Mouse (Mus musculus): ENCODE measurements at regions not wholly inside any gene's neighbourhood (a gene's known extent, or its start where the extent isn't known, plus 50 kb on each side); places are given as distances from the start of the nearest gene placed in this dataset.

DNA sequence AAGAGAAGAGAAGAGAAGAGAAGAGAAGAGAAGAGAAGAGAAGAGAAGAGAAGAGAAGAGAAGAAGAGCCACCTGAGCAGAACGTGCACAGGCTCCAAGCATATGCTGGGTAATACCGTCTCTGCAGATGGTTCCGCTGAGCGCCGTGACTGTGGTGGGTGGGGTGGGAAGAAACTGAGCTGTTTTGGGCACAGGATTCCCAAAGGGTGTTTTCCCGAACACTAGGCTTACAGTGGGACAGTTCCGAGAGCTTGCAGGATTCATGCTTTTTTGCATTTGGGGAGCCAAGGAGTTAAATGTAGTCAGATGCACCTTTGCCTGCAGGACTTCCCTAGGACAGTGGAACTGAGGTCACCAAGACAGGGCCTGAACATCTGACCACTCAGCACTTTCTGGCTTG is 142.3 kb upstream of the Lrfn2 start:
- no peak for DNase-seq (ENCODE audit: low spot score in 2 of 2)

DNA sequence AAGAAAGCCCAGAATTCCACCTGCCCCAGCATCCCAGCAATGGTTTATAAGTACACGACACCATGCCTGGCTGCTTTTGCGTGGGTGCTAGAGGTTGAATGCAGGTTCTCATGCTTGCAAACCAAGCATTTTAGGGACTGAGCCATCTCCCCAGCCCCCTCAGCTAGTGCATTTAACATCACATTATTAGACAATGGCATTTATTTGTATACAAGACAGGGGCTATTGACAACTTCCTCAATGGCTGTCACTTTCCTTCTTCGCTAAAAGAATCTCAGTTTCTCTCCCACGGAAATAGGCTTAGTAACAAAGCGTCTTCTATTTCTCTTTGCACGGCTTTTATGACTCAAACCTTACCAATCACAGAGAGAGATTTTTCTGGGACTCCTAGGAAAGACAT is 141.7 kb upstream of the Lrfn2 start:
- no peak for DNase-seq (ENCODE audit: low spot score in 2 of 2)

DNA sequence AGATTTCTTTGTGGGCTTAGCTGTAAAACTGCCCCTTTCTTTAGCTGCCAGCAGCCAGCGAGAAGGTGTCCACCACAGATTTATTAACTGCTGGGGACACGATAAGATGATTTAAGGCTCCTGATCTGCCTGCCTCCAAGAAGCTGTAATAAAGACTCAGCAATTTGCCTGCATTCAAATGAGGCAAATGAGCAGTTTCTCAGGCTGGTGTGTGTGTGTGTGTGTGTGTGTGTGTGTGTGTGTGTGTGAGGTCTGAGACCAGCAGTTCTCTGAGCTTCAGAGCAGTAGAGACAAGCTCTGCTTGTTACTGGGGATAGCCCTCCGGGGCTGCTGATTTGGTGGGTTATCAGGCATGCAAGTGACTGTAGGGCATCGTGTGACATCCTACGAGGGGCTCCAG is 139.2 kb upstream of the Lrfn2 start:
- no peak for DNase-seq (ENCODE audit: low spot score in 2 of 2)

DNA sequence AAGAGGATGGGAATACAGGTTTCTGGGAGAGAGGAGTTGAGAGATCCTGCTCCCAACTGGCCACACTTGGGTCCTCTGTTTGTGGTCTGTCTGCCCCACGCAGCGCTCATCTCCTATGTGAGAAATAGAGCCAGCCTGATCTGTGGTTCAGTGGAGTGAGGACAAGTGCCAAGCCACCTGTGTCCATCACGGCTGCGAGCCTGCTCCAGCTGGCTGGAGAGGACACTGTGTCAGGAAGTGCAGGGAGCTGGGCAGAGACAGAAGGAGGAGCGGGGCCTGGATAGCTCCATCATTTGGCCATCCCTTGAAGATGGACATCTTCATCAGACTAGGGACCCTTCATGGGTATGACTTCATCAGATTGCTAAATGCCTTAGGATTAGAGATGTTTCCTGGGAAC is 136.4 kb upstream of the Lrfn2 start:
- no peak for DNase-seq (ENCODE audit: low spot score in 2 of 2)

DNA sequence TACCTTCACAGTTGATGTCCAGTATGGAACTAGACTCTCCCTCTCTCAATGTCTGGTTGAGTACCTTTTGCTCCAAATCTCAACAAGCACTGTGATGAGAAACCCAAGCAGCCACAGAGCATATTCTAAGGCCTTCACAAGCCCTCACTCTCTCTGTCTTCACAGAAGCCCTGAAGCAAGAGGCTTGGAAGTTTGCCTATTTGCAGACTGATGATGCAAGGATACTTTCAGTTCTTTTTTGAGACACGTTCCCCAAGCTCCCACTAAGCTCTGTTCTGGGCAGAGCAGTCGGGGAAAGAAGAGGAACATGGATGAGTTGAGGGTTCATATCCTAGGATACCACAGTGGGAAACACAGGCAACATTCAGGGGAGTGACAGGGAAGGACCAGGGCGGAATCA is 134.0 kb upstream of the Lrfn2 start:
- no peak for DNase-seq (ENCODE audit: low spot score in 2 of 2)

DNA sequence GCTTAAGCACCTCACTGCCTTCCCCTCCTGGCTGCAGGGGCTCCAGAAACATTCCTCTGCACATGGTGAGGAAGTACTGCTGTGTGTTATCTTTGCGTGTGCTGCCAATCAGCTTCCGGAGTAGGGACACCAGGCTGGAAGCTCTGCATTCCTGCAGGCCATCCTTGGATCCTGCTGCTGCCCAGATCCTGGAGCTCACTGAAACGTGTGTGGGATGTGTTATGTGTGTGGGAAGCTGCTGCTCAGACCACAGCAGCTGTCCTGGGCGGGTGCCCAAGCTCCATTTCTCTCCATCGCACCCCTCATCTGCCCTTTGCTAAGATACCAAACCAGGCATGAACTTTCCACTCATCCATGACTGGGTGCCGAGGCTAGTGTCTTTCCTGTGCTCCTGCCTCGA is 129.5 kb upstream of the Lrfn2 start:
- DNase-seq (ENCODE audit: low spot score in 2 of 2): no peak

DNA sequence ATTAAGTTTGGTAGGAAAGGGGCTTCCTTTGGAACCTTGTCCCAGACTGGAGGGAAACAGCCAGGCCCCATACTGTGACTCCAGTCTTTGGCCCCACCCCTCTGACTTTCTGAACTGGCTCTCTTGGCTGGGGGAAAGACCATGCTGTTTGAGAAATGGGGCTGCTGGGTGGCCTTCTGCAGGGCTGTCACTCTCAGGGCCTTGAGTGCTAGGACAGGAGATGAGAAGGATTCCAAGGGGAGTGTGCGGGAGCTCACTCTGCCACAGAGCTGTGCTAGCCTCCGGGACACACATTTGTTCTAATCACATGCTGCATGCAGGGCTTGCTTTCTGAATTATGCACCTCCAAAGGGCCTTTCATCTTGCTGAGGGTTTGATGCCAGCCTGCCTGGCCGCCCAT is 124.3 kb upstream of the Lrfn2 start:
- DNase-seq (ENCODE audit: low spot score in 2 of 2): no peak

DNA sequence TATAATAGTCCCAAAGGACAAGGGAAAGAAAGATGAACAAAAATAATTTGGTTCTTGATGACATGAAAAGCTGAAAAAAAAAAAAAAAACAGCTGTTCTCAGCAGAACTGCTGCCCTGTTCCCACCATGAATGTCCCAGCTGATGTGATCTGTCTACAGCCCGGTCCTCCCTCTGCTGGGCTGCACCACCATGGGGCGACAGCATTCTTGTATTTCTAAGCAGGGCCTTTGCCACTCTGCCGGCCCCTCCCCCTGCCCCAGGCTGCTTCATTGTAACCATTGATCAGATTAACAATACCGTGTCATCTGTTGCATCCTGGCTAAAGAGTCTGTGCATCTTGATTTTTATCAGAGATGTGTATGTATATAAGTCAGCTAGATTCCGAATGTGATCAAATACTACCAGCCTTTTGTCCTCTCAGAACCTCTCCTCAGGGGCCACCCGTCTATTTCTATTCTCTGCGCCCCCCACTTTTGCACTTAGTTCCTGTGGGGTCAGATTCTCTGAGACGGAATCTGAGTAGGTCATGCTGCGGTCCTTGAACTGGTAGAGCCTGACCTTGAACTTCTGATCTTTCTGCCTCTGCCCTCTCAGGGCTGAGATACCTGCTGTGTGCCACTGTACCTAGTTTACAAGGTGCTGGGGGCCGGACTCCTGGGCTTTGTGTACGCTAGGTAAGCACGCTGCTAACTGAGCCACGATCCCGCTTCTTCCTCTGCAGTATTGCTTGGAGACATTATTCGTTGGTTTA is 117.2 kb upstream of the Lrfn2 start:
- no peak for DNase-seq (ENCODE audit: low spot score in 2 of 2)

DNA sequence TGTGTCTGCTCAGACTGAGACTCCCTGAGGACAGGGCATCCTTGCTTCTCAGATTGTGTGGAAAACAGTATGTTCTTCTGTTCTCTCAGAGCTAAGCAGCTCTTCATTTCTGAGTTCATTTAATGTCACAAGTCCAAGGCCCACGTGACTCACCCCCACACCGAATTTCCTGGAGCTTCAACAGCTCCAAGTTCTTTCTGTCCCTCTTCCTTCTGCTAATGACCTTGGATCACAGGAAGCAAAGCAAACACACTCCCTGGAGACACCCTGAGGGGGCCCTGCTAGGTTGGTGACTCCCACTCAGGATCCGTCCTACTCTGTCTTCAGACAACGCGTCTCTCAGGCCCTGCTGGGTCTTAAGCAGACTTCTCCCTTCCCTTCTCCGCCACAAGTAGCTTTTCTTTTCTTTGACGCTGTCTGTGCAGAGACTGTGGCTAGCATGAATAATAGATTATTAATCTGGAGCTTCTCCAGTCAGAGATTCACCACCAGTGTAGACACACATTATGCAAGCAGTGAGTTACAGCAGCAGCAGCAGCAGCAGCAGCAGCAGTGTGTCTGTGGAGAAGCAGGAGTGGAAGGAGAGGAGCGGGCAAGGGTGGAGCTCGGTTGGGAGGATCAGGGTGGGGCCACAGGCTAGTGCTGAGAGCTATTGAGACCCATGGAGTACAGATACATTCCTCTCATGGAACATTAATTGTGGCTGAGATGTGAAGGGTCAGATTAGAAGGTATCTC is 115.4 kb upstream of the Lrfn2 start:
- no peak for DNase-seq (ENCODE audit: low spot score in 2 of 2)

DNA sequence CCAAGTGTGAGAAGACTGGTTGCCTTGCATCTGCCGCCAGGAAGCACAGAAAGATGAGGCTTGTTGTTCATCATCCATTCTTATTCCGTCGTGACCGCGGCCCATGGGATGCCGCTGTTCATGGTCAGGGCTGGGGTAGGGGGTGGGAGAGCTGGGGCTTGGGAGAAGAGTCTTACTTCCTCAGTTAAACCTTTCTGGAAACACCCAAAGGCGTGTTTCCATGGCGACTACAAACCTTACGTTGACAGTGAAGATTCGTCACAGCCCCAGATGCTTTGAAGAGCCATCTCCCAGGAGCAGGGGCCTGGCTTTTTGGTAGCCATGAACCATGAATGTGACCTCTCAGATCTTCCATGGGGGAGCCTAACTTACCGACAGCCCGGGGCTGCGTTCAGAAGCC is 114.6 kb upstream of the Lrfn2 start:
- no peak for DNase-seq (ENCODE audit: low spot score in 2 of 2)

DNA sequence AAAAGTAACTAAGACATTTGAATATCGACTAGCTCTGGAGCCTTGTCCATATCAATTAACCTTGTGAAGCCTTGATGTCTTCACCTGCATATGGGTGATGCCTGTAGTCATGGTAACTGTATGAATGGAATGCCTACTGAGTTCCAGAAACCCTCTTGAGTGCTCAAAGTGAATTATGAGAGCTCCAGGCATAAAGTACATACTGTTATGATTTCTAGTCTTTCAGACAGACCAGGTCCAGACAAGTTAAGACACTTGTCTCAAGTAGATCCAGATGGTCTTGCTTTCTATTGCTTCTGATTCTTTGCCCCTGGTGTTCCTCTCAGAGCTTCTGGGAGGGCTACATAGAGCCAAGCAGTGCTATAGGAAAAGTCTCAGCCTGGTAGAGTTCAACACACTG is 112.5 kb upstream of the Lrfn2 start:
- no peak for DNase-seq (ENCODE audit: low spot score in 2 of 2)

DNA sequence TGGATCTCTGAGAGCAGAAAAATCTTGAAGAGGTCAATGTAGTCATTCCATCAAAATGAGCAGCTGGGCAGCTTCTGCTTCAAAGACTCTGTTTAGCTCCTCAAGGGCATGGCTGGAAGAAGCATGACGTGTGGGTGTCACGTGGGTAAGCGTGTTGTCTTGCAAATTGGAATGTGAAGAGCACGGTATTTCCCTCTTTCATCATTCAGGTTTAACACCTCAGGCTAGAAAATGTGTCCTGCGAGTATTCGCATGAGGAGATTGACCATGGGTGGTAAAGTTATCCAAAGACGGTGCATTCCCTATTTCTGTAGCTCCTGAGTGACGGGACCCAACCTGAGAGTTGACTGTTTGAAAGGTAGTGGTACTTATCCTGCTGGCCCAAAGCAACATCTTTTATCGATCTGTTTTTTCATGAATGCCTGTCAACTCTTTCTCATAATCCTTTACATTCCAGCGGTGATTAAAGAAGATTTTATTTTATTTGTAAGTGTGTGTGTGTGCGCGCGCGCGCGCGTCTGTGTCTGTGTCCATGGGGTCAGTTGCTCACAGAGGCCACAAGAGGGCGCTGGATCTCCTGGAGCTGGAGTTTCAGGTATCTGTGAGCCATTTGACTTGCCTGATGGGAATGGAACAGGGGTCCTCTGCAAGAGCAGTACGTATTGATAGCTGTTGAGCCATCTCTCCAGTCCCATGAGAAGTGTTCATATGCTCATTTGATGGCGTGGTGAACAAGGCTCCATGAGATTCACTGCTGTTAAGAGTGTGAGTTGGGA is 109.9 kb upstream of the Lrfn2 start:
- no peak for DNase-seq (ENCODE audit: low spot score in 2 of 2)

DNA sequence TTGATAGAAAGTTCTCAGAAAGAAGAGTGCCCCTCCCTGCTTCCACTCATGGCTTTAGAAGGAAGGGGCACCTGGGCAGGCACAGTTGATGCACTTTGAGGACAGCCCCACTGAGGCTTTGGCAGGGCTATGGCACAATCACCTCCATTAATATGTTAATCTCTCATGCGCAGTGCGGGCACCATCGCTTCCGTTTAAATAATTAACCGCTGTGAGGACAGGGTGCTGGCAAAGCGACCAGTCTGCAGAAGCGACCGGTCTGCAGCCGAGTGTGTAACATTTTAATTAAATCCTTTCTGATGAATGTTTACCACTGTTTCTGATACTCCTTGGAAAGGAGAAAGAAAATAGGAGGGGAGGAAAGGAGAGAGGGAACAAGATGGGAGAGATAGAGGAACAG is 108.3 kb upstream of the Lrfn2 start:
- DNase-seq (ENCODE audit: low spot score in 2 of 2): no peak

DNA sequence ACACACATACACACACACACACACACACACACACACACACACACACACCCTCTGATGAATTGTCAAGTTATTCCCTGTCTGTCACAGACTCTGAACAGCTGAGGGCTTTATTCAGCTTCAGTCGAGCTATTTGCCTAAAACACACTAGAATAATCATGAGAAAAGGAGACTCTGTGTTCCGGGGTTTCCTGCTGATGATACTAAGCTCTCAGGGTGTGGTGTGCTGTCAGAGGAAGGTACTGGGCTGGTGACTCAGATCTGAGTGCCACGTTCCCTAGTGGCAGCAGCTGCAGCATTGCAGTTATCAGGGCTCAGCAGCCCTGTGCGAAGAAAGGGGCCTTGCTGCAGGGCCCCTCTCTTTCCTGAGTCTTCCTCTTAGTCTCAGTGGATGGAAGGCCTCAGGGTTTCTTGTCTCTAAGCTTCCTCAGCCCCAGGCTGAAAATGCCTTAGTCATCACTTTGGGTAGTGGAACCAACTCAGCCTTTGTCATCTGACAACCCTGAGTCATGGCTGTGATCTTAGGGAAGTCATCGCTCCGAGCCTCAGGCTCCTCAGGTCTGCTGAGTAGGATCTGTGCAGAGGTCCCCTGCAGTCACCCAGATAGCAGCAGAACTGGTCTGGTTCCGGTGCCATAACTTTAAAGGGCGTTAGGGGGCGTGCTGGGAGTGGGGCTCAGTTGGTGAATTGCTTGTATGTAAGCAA is 106.8 kb upstream of the Lrfn2 start:
- DNase-seq (ENCODE audit: low spot score in 2 of 2): no peak

DNA sequence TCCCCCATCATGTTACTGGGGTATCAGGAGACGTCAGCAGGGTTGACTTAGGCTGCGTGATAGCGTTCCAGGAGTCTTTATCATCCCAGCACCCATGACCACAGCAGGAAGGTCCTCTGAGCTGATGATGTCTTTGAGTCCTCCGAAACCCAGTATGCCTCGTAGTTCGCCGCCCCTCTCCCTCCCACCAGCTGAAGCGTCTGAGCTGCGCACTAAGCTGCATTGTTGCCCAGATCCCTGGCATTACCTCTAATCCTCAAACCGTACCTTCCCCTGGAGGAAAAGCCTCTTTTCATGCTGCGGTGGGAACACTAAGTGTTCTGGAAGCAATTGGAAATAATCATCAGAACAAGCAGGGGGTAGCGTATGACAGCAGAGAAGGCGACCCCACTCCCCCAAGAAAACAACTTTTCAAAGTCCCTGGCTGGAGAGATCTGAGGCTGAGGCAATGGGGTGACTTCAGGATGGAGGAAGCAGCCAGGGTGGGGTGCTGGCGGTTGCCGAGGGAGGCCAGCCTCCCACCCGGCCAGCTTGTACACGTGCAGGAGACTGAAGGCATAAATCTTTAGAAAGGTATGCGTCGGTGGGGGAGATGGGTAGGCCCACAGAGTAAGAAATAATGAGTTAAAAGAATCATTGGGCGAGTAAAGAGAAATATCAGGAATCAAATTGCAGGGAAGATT is 93.7 kb upstream of the Lrfn2 start:
- no peak for DNase-seq (ENCODE audit: low spot score in 2 of 2)

DNA sequence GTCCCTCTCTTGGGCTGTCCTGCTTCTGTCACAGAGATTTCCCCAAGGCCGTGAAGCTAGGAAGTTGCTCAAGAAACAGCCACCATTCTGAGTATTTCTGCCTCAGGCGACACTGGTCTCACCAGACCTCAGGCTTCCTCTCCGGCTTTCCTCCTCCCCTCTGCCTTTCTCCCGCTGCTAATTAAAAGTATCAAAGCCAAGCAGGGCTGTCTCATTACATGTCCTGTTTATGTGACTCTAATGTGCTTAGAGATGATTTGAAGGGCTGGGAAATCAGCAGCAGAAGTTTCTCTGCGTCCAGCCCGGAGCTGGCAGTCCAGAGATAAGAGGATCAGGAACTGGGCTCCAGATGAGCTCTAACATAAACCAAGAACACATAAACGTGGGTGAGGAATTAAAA is 84.3 kb upstream of the Lrfn2 start:
- DNase-seq (ENCODE audit: low spot score in 2 of 2): no peak

DNA sequence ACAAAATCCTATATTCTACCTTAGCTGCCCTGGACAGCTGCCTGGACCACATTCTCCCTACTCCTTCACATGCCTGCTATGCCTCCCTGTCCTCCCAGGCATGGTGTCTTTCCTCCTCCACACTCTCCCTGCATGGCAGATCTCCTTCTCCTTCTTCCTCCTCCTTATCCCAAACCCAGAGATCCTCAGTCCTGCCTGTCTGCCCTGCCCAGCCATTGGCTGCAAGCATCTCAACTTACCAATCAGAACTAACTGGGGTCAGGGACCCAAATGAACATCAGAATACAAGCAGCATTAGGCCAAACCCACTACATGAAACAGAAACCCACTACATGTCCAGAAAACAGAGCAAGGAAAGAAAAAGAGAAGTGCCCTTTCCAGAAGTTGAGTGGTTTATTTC is 81.3 kb upstream of the Lrfn2 start:
- DNase-seq (ENCODE audit: low spot score in 2 of 2): no peak

DNA sequence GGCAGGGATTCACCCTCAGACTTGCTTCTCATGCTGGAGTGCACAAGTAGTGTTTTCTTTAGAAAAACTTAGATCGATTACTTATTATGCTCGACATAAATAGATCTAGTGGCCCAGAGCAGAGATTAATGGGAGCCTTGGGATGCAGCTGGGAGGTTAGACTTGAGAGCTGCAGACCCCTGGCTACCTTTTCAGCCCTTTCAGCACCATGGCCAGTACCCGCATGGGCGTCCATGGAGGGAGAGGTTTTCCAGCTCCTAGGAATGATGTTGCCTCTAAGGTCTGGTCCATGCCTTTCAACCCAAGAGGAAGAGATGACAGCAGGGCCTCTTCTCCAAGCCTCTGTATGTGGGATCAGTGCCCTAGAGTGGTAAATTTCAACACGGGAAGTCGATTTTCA is 73.3 kb upstream of the Lrfn2 start:
- DNase-seq (ENCODE audit: low spot score in 2 of 2): no peak

DNA sequence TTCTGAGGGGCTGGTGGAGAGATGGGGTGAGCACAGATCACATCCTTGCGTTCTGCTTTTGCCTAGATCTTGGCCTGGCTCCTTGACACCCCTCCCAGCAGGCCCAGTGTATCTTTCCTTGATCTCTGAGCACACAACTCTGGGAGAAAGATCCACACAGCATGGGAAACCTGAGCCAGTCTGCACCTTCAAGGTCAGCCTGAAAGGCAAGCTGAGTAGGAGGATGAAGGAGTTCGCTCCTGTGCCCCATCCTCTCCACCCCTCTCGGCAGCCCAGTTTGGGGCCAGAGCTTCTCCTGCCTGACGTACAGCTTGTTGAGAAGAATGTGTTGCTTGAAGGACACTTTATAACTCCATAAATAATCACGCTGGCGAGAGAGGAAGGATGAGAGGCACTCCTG is 61.7 kb upstream of the Lrfn2 start:
- no peak for DNase-seq (ENCODE audit: low spot score in 2 of 2)

DNA sequence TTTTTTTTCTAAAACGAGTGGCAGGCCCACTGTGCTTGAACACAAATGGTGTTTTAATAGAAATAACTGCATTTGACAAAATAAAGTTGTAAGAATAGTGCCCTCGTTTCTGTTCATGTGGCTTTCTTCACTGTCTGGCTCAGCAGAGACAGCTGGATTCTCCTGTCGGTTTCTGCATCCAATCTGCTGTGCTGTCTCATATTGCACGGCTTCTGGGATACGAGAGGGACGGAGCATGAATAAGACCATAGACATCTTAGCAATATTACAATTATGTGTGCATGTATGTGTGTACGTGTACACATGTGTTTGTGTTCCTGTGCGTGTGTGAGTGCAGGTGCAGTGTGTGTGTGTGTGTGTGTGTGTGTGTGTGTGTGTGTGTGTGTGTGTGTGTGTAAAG is 54.7 kb upstream of the Lrfn2 start:
- DNase-seq (ENCODE audit: low spot score in 2 of 2): no peak

DNA sequence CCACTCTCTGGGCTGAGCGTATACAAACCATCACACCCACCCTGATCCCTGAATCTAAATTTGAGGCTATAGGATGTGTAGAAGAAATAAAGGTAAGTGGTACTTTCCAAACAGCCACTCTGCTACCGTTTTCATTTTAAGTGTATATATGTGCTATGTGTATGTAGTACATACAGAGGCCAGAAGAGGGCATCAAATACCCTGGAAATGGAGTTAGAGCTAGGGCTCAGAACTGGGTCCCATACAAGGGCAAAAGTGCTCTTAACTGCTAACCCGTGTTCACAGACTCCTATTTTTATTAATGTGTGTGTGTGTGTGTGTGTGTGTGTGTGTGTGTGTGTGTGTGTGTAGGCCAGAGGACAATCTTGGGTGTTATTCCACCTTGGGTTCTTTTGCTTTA is 51.6 kb upstream of the Lrfn2 start:
- DNase-seq (ENCODE audit: low spot score in 2 of 2): no peak

DNA sequence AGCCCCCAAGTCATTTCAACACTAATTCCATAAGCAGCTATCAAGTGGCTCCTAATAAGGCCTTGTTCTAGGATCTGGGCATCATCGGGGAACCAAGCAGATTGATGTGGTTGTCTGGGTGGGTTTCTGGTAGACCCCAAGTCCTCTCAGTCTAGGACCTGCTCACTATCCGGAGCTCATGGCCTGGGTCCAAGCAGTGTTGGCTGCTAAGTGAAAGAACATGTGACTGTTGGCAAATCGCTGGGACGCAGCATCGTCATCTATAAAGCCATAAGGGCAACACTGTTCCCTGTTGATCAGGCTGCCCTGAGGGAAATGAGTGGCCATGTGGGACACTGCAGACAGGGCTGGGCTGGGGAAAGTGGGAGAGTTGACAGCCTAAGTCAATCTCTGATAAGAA is 50.2 kb upstream of the Lrfn2 start:
- DNase-seq (ENCODE audit: low spot score in 2 of 2): no peak

All from frontal cortex, postnatal 14 days (tissue).